Comparison of ENCODE assay signal across 24 mouse cellular contexts in genomic region chr6:71726710-71727109, GRCm38 (mm10). TPM values are rescaled to one million over a fixed set of nuclear protein-coding genes. Genes with fewer than 3 reads are reported as not detected.
A peak's percentile ranks its signal among the peaks of the same experiment; 100 is the strongest.
DNase-seq lines count a peak whose midpoint lies in the region; ATAC-seq and TF ChIP-seq lines count a peak whose summit lies in the region.
"Had no signal": no experiment of that assay in that cellular context is flagged by ENCODE, and none has a peak within 500 bp of the region (broad histone marks: within the 10 kb centered on the region; RNA-seq: fewer than 3 reads in every experiment).

No protein-coding gene starts in this region.

- no peaks in the 10 kb centered on the region for H3K9me3 ChIP-seq in intestine, embryonic 14.5 days (ENCODE audit: control insufficient read depth, low read length)
- no peaks in the 10 kb centered on the region for H3K9me3 ChIP-seq in intestine, postnatal 0 days (ENCODE audit: control insufficient read depth)
- H3K9me3 ChIP-seq in stomach, embryonic 16.5 days (replicated peaks; ENCODE audit: control insufficient read depth, low read length) = no peaks in the 10 kb centered on the region
- H3K9me3 ChIP-seq: forebrain, embryonic 13.5 days; heart, embryonic 12.5 days; hindbrain, embryonic 13.5 days; midbrain, embryonic 12.5 days; neural tube, embryonic 13.5 days had no signal

- peak overlapping the region; percentile 82 for H3K27ac ChIP-seq in gastrocnemius, adult 2 months
- peak overlapping the region; percentile 27; the same call in 1 of the 2 replicates for H3K27ac ChIP-seq in intestine, embryonic 14.5 days (ENCODE audit: low read depth)
- no peak overlapping the region for H3K27ac ChIP-seq in intestine, postnatal 0 days (ENCODE audit: low read depth, low read length)
- no peak overlapping the region for H3K27ac ChIP-seq in stomach, embryonic 16.5 days (ENCODE audit: low read length)
- H3K27ac ChIP-seq: forebrain, embryonic 13.5 days; heart, adult 2 months; hindbrain, embryonic 13.5 days; midbrain, embryonic 12.5 days; neural tube, embryonic 13.5 days had no signal

- peaks cover 10% of the 10 kb centered on the region; the same call in 1 of the 2 replicates for H3K4me1 ChIP-seq in intestine, embryonic 14.5 days (replicated peaks; ENCODE audit: control insufficient read depth, insufficient read depth, low read length)
- no peaks in the 10 kb centered on the region for H3K4me1 ChIP-seq in intestine, postnatal 0 days (replicated peaks; ENCODE audit: control insufficient read depth, insufficient read depth, low read length)
- H3K4me1 ChIP-seq in stomach, embryonic 16.5 days (ENCODE audit: control insufficient read depth, insufficient read depth, low read length) = no peaks in the 10 kb centered on the region

- intact Hi-C loops in gastrocnemius, adult 2 months (cut with DNase I) = no loop called here

- 36% methylated on average over 7 of the region's 7 CpGs for WGBS in intestine, embryonic 14.5 days
- WGBS in intestine, postnatal 0 days = 59% methylated on average over 7 of the region's 7 CpGs
- 63% methylated on average over 7 of the region's 7 CpGs for WGBS in stomach, embryonic 16.5 days

- no peaks in the 10 kb centered on the region for H3K27me3 ChIP-seq in intestine, embryonic 14.5 days (replicated peaks; ENCODE audit: control insufficient read depth, insufficient read depth, low read length)
- no peaks in the 10 kb centered on the region for H3K27me3 ChIP-seq in intestine, postnatal 0 days (replicated peaks; ENCODE audit: control insufficient read depth, insufficient read depth, low read length)
- no peaks in the 10 kb centered on the region for H3K27me3 ChIP-seq in stomach, embryonic 16.5 days (ENCODE audit: control insufficient read depth, insufficient read depth, low read length)
- H3K27me3 ChIP-seq: forebrain, embryonic 13.5 days; heart, embryonic 12.5 days; hindbrain, embryonic 13.5 days; midbrain, embryonic 12.5 days; neural tube, embryonic 13.5 days; Patski had no signal

- no peak overlapping the region for H3K4me3 ChIP-seq in gastrocnemius, adult 2 months
- H3K4me3 ChIP-seq in intestine, embryonic 14.5 days (ENCODE audit: low read depth, low read length) = no peak overlapping the region
- no peak overlapping the region for H3K4me3 ChIP-seq in intestine, postnatal 0 days (ENCODE audit: low read depth, low read length)
- H3K4me3 ChIP-seq in stomach, embryonic 16.5 days (replicated peaks; ENCODE audit: low read length) = no peak overlapping the region
- H3K4me3 ChIP-seq: forebrain, embryonic 13.5 days; heart, adult 2 months; heart, embryonic 12.5 days; hindbrain, embryonic 13.5 days; midbrain, embryonic 12.5 days; neural tube, embryonic 13.5 days had no signal

- H3K4me2 ChIP-seq in intestine, embryonic 14.5 days (ENCODE audit: low read length) = no peak overlapping the region
- H3K4me2 ChIP-seq in intestine, postnatal 0 days (replicated peaks; ENCODE audit: low read depth) = no peak overlapping the region
- H3K4me2 ChIP-seq in stomach, embryonic 16.5 days (ENCODE audit: low read depth, low read length) = no peak overlapping the region
- H3K4me2 ChIP-seq: forebrain, embryonic 13.5 days; heart, embryonic 12.5 days; hindbrain, embryonic 13.5 days; liver, embryonic 11.5 days; midbrain, embryonic 12.5 days; neural tube, embryonic 13.5 days had no signal

- ATAC-seq in intestine, embryonic 14.5 days (replicated peaks; ENCODE audit: low FRiP score, low TSS enrichment, low read depth) = peak; percentile 50; the same call in 1 of the 2 replicates
- ATAC-seq in intestine, postnatal 0 days = no peak
- ATAC-seq in stomach, embryonic 16.5 days (ENCODE audit: insufficient read depth, low FRiP score) = peak; percentile 76; the same call in 1 of the 2 replicates
- ATAC-seq: forebrain, embryonic 13.5 days; Patski had no signal

- TF ChIP-seq CTCF in gastrocnemius, adult 2 months (IDR thresholded peaks at IDR 0.05) = 0 out of 2 replicates have a peak, but pooled peaks have one; percentile 1
- TF ChIP-seq CTCF in intestine, postnatal 0 days (IDR thresholded peaks at IDR 0.05; ENCODE audit: low read depth) = peak; percentile 37

- H3K9ac ChIP-seq in intestine, embryonic 14.5 days (ENCODE audit: low read length) = no peak overlapping the region
- no peak overlapping the region for H3K9ac ChIP-seq in intestine, postnatal 0 days (ENCODE audit: low read depth, low read length)
- H3K9ac ChIP-seq in stomach, embryonic 16.5 days (ENCODE audit: low read length) = no peak overlapping the region
- H3K9ac ChIP-seq: forebrain, embryonic 13.5 days; heart, embryonic 12.5 days; hindbrain, embryonic 13.5 days; midbrain, embryonic 12.5 days; neural tube, embryonic 13.5 days had no signal

- peak; percentile 30 for DNase-seq in gastrocnemius, adult 2 months
- DNase-seq in gastrocnemius, adult 8-10 months (ENCODE audit: low spot score in 2 of 2) = no peak
- DNase-seq in intestine, embryonic 14.5 days (ENCODE audit: low spot score) = no peak
- no peak for DNase-seq in cerebellum, adult 18-20 months
- DNase-seq in kidney, postnatal 4 days = no peak
- DNase-seq: adrenal gland, postnatal 10 days; cerebellum, adult 11 months; cerebellum, adult 9-11 months; heart, adult 2 months; heart, postnatal 4 days; kidney, adult 2 months; kidney, postnatal 36 days; left cerebral cortex, postnatal 4 days; right cerebral cortex, postnatal 4 days; thymus, postnatal 14 days had no signal

- no peaks in the 10 kb centered on the region for H3K36me3 ChIP-seq in intestine, embryonic 14.5 days (ENCODE audit: control insufficient read depth, insufficient read depth, low read length)
- H3K36me3 ChIP-seq in intestine, postnatal 0 days (ENCODE audit: control insufficient read depth, insufficient read depth) = no peaks in the 10 kb centered on the region
- no peaks in the 10 kb centered on the region for H3K36me3 ChIP-seq in stomach, embryonic 16.5 days (ENCODE audit: control insufficient read depth, insufficient read depth, low read length)
- H3K36me3 ChIP-seq: midbrain, embryonic 12.5 days; neural tube, embryonic 13.5 days had no signal

RNA-seq across cellular contexts. Expression of gene Reep1, which starts 19.3 kb away (rescaled TPM):
- total RNA-seq in gastrocnemius, adult 2 months (2021) = 10 to 100 TPM; 52.8 to 59.4 TPM
- total RNA-seq in gastrocnemius, adult 8-10 months (2022) = 10 to 100 TPM; 58.1 to 89.1 (median 69.7) TPM
- polyA plus RNA-seq in intestine, embryonic 14.5 days (2014; fragmentation: Nextera tagmentation; extraction: Ambion mirVana) = 20.8 and 23.9 TPM in 2 replicates
- 6.5 and 6.7 TPM in 2 replicates for polyA plus RNA-seq in intestine, postnatal 0 days (2015; fragmentation: Nextera tagmentation; extraction: Ambion mirVana)
- polyA plus RNA-seq in stomach, embryonic 16.5 days (2015; fragmentation: Nextera tagmentation; extraction: Ambion mirVana) = 17.3 TPM in 2 replicates

Comparison
In these comparisons a context has a peak if more than half of its experiments do, and no peak if none do; other contexts are left out.
1. H3K27ac ChIP-seq: peak in gastrocnemius, adult 2 months (single experiment) and intestine, embryonic 14.5 days (single experiment); none in intestine, postnatal 0 days (single experiment) and stomach, embryonic 16.5 days (single experiment).